Mouse (Mus musculus): ENCODE measurements around the gene Nck2. TPM values are rescaled to one million over a fixed set of nuclear protein-coding genes. Genes with fewer than 3 reads are reported as not detected.

The Nck2 gene
- total RNA-seq, 1 experiment from 2014 or later, result 16.6 TPM

DNA sequence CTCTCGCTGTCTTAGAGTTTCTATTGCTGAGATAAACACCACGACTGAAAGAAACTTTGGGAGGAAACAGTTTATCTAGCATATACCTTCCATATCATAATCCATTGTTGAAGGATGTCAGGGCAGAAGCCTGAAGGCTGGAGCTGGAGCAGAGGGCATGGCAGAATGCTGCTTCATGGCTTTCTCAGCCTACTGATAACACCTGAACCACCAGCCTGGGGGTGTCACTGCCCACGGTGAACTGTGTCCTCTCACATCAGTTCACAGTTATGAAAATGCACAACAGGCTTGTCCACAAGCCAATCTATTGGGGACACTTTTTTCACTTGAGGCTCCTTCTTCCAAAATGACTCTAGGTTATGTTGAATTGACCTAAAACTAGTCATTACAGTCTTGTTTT, 114.0 kb downstream of the Nck2 start:
- ATAC-seq (replicated peaks; ENCODE audit: low read depth, poor library complexity, severe bottlenecking), result no peak

DNA sequence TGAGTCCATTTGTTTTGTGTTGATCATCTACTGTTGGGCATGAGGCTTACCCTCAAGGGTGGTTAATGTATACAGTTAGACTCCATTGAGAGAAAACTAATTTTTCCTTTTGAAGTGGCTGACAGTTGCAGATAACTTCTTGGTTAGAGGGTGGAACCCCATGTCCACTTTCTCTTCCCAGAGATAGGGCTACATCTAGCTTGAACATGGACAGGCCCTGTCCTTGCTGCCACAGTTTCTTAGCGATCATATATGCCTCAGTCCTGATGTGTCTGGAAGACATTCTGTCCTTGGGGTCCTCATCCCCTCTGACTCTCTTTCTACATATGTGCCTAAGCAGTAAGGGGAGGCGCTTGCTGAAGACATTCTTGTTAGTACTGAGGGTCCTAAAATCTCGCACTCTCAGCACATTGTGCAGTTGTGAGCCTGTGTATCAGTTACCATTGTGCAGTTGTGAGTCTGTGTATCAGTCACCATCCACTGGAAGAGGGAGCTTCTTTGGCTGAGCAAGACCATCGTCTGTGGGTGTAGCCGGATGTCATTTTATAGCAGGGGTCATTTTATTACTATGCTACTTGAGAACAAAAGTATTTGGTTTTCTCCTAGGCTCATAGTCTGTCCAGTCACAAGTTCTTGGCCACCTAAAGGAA, 114.8 kb downstream of the Nck2 start:
- no peak for ATAC-seq (replicated peaks; ENCODE audit: low read depth, poor library complexity, severe bottlenecking)

DNA sequence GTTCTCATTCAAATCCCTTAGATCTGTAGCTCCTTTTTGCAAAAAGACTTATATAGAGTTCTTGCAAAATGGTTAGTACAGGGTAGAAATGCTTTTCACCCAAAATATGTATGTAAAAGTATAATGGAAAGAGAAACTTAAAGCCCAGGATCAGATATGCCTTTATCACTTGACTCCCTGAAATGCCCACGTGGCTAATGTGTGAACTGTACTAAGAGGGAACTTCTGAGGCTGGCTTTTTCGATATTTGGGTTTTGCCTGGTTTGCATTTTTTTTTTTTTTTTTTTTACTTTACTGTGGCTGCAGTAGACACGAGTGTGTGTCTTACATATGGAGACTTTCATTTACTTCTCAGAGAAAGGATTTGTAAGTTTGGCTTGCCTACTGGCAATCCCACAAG, 116.7 kb downstream of the Nck2 start:
- no peak for ATAC-seq (replicated peaks; ENCODE audit: low read depth, poor library complexity, severe bottlenecking)

DNA sequence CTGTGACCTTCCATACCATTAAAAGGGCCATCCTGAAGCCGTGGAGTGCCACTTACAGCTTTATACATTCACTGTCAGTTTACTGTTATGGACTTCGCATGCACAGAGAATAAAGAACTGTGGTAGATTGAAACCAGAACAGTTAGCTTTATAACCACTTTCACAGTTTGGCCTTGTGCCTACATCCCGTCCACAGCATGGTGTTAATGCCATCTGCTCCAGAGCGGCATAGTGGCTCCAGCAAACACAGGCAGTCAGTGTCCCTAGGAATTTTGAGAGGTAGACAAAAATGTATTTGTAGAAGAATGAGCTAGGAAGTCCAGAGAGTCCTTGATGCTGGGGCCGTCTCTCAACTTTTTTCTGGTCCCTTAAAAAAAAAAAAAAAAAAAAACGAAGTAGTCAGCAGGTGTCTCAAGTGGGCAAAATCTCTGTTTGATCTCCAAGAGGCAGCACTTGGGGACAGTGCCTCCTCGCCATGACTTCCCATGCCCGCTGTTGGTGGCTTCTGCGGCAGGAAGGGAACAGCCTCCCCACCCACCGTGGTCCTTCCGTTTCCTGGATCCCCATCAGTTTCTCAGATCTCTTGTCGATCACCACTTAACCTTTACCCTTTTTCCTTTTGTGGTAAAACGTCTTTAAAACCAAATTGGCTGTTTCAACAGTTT, 117.8 kb downstream of the Nck2 start:
- peak; percentile 74 for ATAC-seq (replicated peaks; ENCODE audit: low read depth, poor library complexity, severe bottlenecking)

DNA sequence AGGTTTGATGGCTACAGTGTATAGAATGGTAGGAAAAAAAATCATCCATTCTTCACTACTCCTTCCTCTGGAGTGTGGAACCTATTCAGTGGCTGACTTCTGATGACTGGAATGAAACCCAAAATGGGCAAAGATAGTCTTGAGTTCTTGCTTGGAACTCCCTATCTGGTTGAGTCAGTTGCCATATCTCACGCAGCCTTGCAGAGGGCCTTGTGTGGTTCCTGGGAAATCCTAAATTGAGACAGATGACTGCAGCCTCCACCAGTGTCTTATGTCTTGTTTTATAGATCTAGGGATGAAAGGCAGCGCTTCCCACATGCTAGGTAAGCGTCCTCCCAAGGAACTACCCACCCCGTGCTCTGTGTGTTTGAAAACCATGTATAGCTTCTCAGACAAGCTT, 120.9 kb downstream of the Nck2 start:
- no peak for ATAC-seq (replicated peaks; ENCODE audit: low read depth, poor library complexity, severe bottlenecking)

DNA sequence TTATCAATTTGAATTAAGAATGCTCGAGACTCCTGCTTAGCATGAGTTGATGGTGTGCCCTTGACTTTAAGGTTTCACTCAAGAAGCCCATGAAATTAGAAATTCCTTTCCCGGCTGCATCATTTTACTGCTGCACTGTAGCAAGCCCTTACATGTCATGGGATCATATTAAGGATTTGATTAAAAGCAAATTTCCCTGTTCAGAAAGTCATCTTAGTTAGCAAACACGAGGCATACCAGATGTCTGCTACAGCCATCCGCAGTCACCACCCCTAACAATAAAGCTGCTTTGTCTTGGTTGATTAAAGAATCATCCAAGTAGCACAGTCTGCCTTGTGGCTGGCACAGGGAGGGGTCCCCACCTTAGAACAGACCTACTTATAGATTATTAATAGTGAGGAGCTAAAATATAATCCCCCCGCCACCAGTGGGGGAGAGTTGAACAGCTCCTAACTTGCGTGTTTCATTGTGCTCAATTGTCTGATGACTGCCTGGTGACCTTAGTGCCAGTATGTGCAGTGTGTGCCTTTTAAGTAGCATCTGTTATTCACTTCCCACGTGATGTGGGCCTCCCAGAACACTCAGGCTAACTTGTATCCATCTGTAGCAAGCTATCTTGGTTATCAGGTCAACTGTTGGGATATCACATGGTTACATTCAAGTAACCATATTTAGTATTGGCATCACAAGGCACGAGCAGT, 122.4 kb downstream of the Nck2 start:
- no peak for ATAC-seq (replicated peaks; ENCODE audit: low read depth, poor library complexity, severe bottlenecking)

- no peak for ATAC-seq (replicated peaks; ENCODE audit: low read depth, poor library complexity, severe bottlenecking)
Observed at GRCm38 (mm10) chr1:43568824-43569223, 124.4 kb downstream of the Nck2 start.

DNA sequence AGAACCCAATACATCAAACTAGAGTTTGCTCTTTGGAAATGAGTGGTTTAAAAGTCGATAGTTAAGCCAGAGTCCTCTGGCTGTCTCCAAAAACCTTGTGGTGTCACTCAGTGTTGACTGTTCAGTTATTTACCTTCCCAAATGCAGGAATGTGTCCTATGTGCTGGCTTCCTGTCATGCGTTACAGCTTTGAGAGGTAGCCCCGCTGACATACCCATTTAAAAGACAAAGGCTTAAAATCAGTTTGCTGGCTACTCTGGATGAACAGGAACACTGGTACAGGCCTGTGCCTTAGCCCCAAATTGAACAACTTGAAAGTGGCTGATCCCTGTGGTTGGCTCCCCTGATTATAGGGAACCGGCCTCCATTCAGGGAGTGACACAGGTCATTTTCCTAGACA, 126.7 kb downstream of the Nck2 start:
- no peak for ATAC-seq (replicated peaks; ENCODE audit: low read depth, poor library complexity, severe bottlenecking)

- ATAC-seq (replicated peaks; ENCODE audit: low read depth, poor library complexity, severe bottlenecking), result no peak
Observed at GRCm38 (mm10) chr1:43574793-43575304, 130.5 kb downstream of the Nck2 start.

DNA sequence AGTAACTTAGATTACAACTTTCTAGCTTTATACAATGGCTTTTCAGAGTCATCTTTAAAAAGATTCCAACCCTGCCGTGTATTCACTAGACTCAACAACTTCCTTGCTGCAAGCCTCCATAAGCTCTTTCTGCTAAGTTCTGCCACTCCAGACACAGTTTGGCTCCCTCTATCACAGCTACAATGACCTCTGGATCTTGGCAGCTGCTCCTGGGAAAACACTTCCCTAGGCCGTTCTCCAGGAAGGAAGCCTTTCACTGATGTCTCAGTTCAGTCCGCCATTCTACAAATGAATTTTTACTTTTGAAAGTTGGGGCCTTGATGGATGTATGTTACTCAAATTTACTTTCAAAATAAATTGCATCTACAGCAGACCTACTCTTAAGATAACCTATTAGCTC, 133.0 kb downstream of the Nck2 start:
- ATAC-seq (replicated peaks; ENCODE audit: low read depth, poor library complexity, severe bottlenecking), result no peak

DNA sequence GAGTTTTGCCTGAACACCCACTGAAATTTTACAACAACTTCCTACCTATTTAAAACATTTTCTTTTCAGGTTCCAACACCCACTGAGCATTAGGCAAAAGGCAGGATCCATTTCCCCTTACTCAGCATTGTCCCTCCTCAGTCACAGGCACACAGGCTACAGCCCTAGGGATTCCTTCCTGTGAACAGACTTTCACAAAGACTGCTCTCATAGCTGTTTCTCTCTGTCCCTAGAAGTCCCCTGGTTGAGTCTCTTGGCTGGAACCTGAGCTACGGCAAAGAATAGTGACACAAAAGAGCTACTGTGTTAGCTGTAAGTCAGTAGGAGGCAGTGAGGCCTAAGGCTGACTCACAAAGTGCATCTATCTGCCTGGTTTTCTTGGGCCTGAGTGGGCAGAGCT, 139.2 kb downstream of the Nck2 start:
- no peak for ATAC-seq (replicated peaks; ENCODE audit: low read depth, poor library complexity, severe bottlenecking)

- ATAC-seq (replicated peaks; ENCODE audit: low read depth, poor library complexity, severe bottlenecking), result peak; percentile 39; the same call in 1 of the 2 replicates
Observed at GRCm38 (mm10) chr1:43589001-43589400, 144.6 kb downstream of the Nck2 start.

DNA sequence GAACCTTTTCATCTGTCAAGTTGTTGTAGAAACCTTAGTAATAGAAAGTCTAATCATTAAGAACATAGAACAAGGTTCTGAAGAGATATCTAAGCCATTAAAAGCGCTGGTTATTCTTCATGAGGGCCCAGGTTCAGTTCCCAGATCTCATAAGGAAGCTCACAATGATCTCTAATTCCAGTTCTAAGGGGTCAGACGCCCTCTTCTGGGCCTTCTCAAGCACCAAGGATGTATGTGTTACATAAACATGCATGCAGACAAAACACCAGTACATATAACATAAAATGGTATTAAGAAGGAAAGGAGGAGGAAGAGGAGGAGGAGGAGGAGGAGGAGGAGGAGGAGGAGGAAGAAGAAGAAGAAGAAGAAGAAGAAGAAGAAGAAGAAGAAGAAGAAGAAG, 145.5 kb downstream of the Nck2 start:
- ATAC-seq (replicated peaks; ENCODE audit: low read depth, poor library complexity, severe bottlenecking), result no peak

GRCm38 (mm10) chr1:43590727-43591126, 146.3 kb downstream of the Nck2 start:
- ATAC-seq (replicated peaks; ENCODE audit: low read depth, poor library complexity, severe bottlenecking), result no peak

- ATAC-seq (replicated peaks; ENCODE audit: low read depth, poor library complexity, severe bottlenecking), result no peak
Observed at GRCm38 (mm10) chr1:43593069-43593468, 148.7 kb downstream of the Nck2 start.

DNA sequence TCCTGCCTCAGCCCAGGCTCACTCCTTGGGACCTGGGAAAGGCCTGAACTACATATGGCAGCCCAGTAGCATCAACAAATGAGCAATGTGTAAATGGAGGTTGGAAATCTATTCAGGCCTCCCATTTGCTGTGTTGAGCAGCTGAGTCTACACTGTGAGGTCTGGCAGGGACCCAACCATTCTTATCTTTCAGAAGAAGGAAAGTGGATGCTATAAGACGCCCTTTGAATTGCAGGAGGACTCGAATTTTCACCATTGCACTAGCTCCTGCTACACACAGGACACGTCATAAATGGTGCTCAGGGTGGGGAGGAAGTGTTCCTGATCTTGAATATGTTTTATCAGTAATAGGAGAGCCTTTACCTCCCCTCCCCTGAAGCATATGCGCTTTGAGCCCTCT, 150.4 kb downstream of the Nck2 start:
- peak; percentile 32; the same call in 1 of the 2 replicates for ATAC-seq (replicated peaks; ENCODE audit: low read depth, poor library complexity, severe bottlenecking)

GRCm38 (mm10) chr1:43597731-43598130, 153.4 kb downstream of the Nck2 start:
- no peak for ATAC-seq (replicated peaks; ENCODE audit: low read depth, poor library complexity, severe bottlenecking)

- ATAC-seq (replicated peaks; ENCODE audit: low read depth, poor library complexity, severe bottlenecking), result no peak
Observed at GRCm38 (mm10) chr1:43599483-43599882, 155.1 kb downstream of the Nck2 start.

DNA sequence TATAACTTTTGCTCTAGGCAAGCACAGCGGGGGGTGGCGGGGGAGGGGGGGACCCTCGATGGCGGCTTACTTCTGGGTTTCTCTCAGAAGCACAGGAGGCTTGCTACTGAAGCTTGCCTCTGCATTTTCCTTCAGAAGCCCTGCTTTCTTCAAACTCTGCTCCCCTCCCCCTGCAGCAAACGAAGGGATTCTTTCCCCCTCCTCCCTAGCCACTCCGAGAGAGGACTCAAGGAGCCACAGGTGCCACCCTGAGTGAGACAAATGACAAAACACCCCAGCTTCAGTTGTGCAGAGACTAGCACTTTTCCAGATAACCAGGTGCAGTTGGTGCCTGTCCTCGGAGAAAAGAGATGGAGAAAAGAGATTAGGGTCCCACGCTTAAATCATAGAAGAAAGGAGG, 156.7 kb downstream of the Nck2 start:
- ATAC-seq (replicated peaks; ENCODE audit: low read depth, poor library complexity, severe bottlenecking), result no peak

- no peak for ATAC-seq (replicated peaks; ENCODE audit: low read depth, poor library complexity, severe bottlenecking)
Observed at GRCm38 (mm10) chr1:43615948-43616347, 171.6 kb downstream of the Nck2 start.

Data from common myeloid progenitor, adult 5-6 weeks (primary cell).